Mouse (Mus musculus) adrenal gland (tissue): Measurements from ENCODE around the gene Ctr9.

Source experiments
- intact Hi-C: fragments of 180-260 bp; cut with DNase I; formaldehyde crosslinking; loops from one replicate; pipeline ENCODE4 v1.15.1; 2025

Gene Ctr9

DNA sequence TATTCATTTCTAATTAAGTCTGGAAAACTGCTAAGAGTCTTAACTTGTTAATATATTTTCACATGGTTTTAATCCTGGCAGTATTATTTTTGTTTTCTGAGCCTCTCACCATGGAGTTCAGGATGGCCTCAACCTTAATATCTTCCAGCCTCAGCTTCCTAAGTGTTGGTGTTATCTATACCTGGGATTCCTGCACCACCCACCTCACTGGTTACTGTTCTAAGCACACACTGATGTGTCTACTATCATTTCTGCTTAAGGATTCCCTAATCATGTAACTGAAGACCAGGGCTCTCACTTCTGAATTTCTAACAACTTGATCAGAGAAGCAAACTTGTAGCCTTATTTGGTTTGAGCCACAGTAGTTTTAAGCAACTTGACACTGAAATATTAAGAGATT is 56.4 kb downstream of the Ctr9 start:
- intact Hi-C loops = no loop called here

DNA sequence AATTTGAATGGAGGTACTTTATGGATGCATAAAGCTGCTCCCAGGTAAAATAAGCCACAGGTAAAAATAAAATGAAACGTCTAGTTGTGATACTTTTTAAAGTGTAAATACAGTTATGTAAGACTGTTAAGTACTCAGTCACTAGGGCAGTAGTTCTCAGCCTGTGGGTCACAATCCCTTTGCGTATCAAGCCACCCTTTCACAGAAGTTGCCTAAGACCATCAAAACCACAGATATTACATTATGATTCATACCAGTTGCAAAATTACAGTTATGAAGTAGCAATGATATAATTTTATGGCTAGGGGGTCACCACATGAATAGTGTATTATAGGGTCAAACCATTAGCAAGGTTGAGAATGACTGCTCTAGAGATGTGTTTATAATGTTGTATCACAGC is 66.4 kb downstream of the Ctr9 start:
- intact Hi-C loops = no loop called here

DNA sequence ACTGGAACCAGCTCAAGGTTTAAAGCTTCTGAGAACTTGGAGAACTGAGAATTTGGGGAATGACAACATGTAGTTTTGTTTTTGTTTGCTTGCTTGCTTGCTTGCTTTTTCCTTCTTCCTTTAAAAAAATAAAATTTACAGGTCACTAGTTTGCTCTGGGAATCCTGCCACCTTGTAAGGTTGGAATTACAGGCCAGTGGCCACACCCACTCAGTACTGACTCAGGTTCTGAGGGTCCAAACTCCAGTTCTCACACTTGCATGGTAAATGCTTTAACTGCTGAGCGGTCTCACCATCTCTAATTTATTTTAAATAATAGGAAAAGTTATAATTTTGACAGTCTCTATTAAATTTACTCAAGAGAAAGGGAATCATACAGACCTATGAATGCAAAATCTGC is 69.4 kb downstream of the Ctr9 start:
- intact Hi-C loops = no loop called here
